Mouse (Mus musculus) liver, embryonic 11.5 days (tissue): ENCODE measurements around the gene Mapk1ip1. TPM values are rescaled to one million over a fixed set of nuclear protein-coding genes. Genes with fewer than 3 reads are reported as not detected.
A peak's percentile ranks its signal among the peaks of the same experiment; 100 is the strongest.

ENCODE experiments used
- ATAC-seq: fragments of 200-750 bp; cut with Nextera tagmentation; replicated peaks from 2 replicates; pipeline ENCODE4 v1.8.0; 2017; ENCODE audit warnings: moderate number of reproducible peaks, mild to moderate bottlenecking, moderate TSS enrichment, moderate library complexity; ENCODE audit not compliant: low FRiP score
- DNase-seq: peaks from one replicate; pipeline ENCODE4 v3.0.0-alpha.2; 2017; ENCODE audit warnings: low spot score
- H3K27ac ChIP-seq: fragments of 300-500 bp; sonication (generic); 2 replicates; pipeline ENCODE4 v1.5.1; 2014; ENCODE audit warnings: mild to moderate bottlenecking, low read depth, low read length, control low read depth
- H3K27me3 ChIP-seq: fragments of 300-500 bp; sonication (generic); replicated peaks from 2 replicates; pipeline ENCODE4 v1.6.1; 2014; ENCODE audit warnings: low read length, mixed read lengths; ENCODE audit not compliant: control insufficient read depth, insufficient read depth
- H3K36me3 ChIP-seq: fragments of 300-500 bp; sonication (generic); 2 replicates; pipeline ENCODE4 v1.6.1; 2014; ENCODE audit warnings: mild to moderate bottlenecking, low read length, moderate library complexity, mixed read lengths; ENCODE audit not compliant: control insufficient read depth, insufficient read depth
- H3K4me1 ChIP-seq: fragments of 300-500 bp; sonication (generic); replicated peaks from 2 replicates; pipeline ENCODE4 v1.6.1; 2014; ENCODE audit warnings: low read length, mixed read lengths; ENCODE audit not compliant: control insufficient read depth, insufficient read depth
- H3K4me2 ChIP-seq: fragments of 300-500 bp; sonication (generic); 2 replicates; pipeline ENCODE4 v1.6.1; 2014; ENCODE audit warnings: mild to moderate bottlenecking, control low read depth, moderate library complexity
- H3K4me3 ChIP-seq: fragments of 300-500 bp; sonication (generic); 2 replicates; pipeline ENCODE4 v1.5.1; 2014; ENCODE audit warnings: low read depth, low read length, control low read depth
- H3K9ac ChIP-seq: fragments of 300-500 bp; sonication (generic); 2 replicates; pipeline ENCODE4 v1.6.1; 2014; ENCODE audit warnings: low read depth, low read length, control low read depth
- H3K9me3 ChIP-seq: fragments of 300-500 bp; sonication (generic); 2 replicates; pipeline ENCODE4 v1.6.1; 2016; ENCODE audit warnings: low read length, inconsistent platforms, mixed read lengths; ENCODE audit not compliant: control insufficient read depth
- WGBS: fragments of 180-500 bp; shearing (Covaris S2); extraction: QIAGEN DNeasy Blood & Tissue Kit; methylation state at CpG from one replicate; pipeline ENCODE4 v1.1.7; 2014; 5-methylcytosine and 5-hydroxymethylcytosine counted together
- polyA plus RNA-seq: library from polyadenylated mRNA; unstranded; fragments of >200 nt; fragmentation: Nextera tagmentation; extraction: Ambion mirVana; gene quantifications from 2 replicates; pipeline ENCODE4 v1.2.1, GENCODE M21; 2014

The Mapk1ip1 gene
- polyA plus RNA-seq, result 6.6 and 7.4 TPM in 2 replicates

GRCm38 (mm10) chr7:138845544-138846391 is at the start of gene Mapk1ip1, which contains the start of gene Ppp2r2d:
TSS of gene Mapk1ip1 (minus strand) at chr7:138846273.
TSS of gene Ppp2r2d (plus strand) at chr7:138846079.
- ATAC-seq, result peak; percentile 93
- no peaks in the 10 kb centered on the region for H3K27me3 ChIP-seq
- peak within 1 kb of the TSS; percentile 95 for H3K27ac ChIP-seq
- no peaks in the 10 kb centered on the region for H3K9me3 ChIP-seq
- peak; percentile 96 for DNase-seq
- H3K9ac ChIP-seq, result peak within 1 kb of the TSS; percentile 97
- H3K4me1 ChIP-seq, result peaks cover 18% of the 10 kb centered on the region
- H3K36me3 ChIP-seq, result no peaks in the 10 kb centered on the region; the same call in 1 of the 2 replicates
- H3K4me3 ChIP-seq, result peak within 1 kb of the TSS; percentile 99
- under 1% methylated on average over 50 of the region's 51 CpGs for WGBS
- H3K4me2 ChIP-seq, result peak within 1 kb of the TSS; percentile 95

DNA sequence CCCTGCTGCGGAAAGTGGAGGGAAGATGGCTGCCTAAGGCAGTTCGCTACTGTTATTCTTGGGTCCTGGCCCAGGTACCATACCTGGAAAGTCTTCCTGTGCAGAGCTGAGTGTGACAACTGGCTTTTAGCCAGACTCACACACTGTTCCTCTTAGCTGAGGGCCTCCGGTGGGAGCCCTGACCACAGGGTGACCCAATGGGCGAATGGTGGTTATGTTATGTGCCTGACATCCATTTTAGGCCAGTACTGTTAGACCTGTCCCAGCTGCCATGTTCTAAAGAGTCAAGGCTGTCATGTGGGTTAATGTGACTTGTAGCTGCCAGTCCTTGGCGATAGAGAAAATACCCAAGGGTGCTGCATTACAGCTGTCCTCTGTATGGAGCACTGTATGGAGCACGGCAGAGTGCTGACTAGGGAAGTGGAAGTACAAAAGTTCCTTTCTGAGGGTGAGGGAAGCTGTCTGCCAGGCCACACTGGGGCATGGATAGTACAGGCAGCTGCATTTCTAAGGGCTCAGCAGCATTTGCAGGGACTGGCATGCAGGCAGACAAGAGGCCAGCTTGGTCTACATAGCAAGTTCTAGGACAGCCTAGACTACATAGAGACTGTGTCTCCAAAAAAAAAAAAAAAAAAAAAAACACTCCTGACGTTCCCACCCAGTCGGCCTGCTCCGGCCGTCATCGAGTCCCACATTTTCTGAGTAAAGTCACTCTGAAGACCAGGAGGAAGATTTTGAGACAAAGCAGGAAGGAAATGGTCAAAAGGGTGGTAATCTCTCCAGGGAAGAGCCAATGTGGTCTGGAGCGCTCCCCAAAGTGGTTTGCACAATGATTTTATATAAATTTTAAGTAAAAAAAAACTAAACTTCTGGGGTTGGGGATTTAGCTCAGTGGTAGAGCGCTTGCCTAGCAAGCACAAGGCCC is 39.6 kb upstream of the Mapk1ip1 start:
- Histone ChIP-seq H3K9me3 (no peaks in the 10 kb centered on the region), H3K9ac (no peak overlapping the region), H3K27me3 (no peaks in the 10 kb centered on the region), H3K36me3 (peaks cover 6% of the 10 kb centered on the region; the same call in 1 of the 2 replicates), H3K4me2 (no peak overlapping the region), H3K4me1 (no peaks in the 10 kb centered on the region), H3K4me3 (no peak overlapping the region), H3K27ac (no peak overlapping the region)
- whole genome bisulfite sequencing, result 84% methylated on average over 12 of the region's 13 CpGs
- no peak for DNase-seq
- peak; percentile 53; the same call in 1 of the 2 replicates for ATAC-seq

- Histone ChIP-seq H3K27ac (no peak overlapping the region), H3K9me3 (no peaks in the 10 kb centered on the region), H3K36me3 (peaks cover 16% of the 10 kb centered on the region), H3K9ac (no peak overlapping the region), H3K27me3 (no peaks in the 10 kb centered on the region), H3K4me2 (no peak overlapping the region), H3K4me3 (no peak overlapping the region), H3K4me1 (no peaks in the 10 kb centered on the region)
- WGBS, result 92% methylated on average over 3 of the region's 3 CpGs
- DNase-seq (no peak), ATAC-seq (no peak)
These were observed 37.7 kb upstream of the Mapk1ip1 start for GRCm38 (mm10) chr7:138883724-138884123.

GRCm38 (mm10) chr7:138875031-138875430 is 29.0 kb upstream of the Mapk1ip1 start:
- no peak overlapping the region for H3K27ac ChIP-seq
- no peaks in the 10 kb centered on the region for H3K4me1 ChIP-seq
- 88% methylated on average over 3 of the region's 3 CpGs for WGBS
- H3K27me3 ChIP-seq, result no peaks in the 10 kb centered on the region
- no peak overlapping the region for H3K4me2 ChIP-seq
- DNase-seq (no peak), ATAC-seq (no peak)
- peaks cover 49% of the 10 kb centered on the region for H3K36me3 ChIP-seq
- H3K9me3 ChIP-seq, result no peaks in the 10 kb centered on the region
- H3K9ac ChIP-seq, result no peak overlapping the region
- H3K4me3 ChIP-seq, result no peak overlapping the region

DNA sequence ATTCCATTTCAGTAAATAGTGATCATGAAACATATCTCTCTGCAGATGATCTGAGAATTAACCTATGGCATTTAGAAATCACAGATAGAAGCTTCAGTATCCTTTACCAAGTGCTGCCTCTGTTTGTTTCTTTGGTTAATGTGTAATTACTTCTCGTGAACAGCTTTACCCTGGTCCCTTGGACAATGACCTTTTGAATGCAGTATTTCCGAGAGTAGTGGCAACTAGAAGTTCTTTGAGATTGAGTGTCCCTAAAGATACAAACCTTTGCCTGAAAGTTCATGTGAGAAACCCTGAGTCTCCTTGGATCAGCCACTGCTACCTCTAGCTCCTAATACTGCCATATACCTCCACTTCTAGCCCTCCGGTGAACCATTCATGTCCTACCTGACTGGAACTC is 26.9 kb upstream of the Mapk1ip1 start:
- Histone ChIP-seq H3K4me2 (no peak overlapping the region; the same call in 1 of the 2 replicates), H3K36me3 (peaks cover 44% of the 10 kb centered on the region), H3K9me3 (no peaks in the 10 kb centered on the region), H3K4me3 (no peak overlapping the region), H3K27ac (no peak overlapping the region), H3K27me3 (no peaks in the 10 kb centered on the region), H3K9ac (no peak overlapping the region), H3K4me1 (no peaks in the 10 kb centered on the region)
- no peak for DNase-seq
- no peak for ATAC-seq
- 86% methylated on average over 3 of the region's 3 CpGs for WGBS

GRCm38 (mm10) chr7:138868316-138868715 is 22.2 kb upstream of the Mapk1ip1 start:
- WGBS, result 95% methylated on average over 4 of the region's 4 CpGs
- no peak for DNase-seq
- H3K9ac ChIP-seq, result no peak overlapping the region
- H3K27ac ChIP-seq, result no peak overlapping the region
- no peak overlapping the region for H3K4me2 ChIP-seq
- no peaks in the 10 kb centered on the region for H3K9me3 ChIP-seq
- no peaks in the 10 kb centered on the region for H3K4me1 ChIP-seq
- no peak overlapping the region for H3K4me3 ChIP-seq
- no peaks in the 10 kb centered on the region for H3K27me3 ChIP-seq
- no peak for ATAC-seq
- peaks cover 14% of the 10 kb centered on the region for H3K36me3 ChIP-seq

GRCm38 (mm10) chr7:138867286-138867685 is 21.2 kb upstream of the Mapk1ip1 start:
- Histone ChIP-seq H3K4me2 (no peak overlapping the region), H3K9ac (no peak overlapping the region), H3K27ac (no peak overlapping the region), H3K36me3 (peaks cover 14% of the 10 kb centered on the region), H3K27me3 (no peaks in the 10 kb centered on the region), H3K4me3 (no peak overlapping the region), H3K9me3 (no peaks in the 10 kb centered on the region), H3K4me1 (no peaks in the 10 kb centered on the region)
- DNase-seq (no peak), ATAC-seq (0 out of 2 replicates have a peak, but pooled peaks have one; percentile 31)
- WGBS, result 72% methylated on average over 6 of the region's 6 CpGs

DNA sequence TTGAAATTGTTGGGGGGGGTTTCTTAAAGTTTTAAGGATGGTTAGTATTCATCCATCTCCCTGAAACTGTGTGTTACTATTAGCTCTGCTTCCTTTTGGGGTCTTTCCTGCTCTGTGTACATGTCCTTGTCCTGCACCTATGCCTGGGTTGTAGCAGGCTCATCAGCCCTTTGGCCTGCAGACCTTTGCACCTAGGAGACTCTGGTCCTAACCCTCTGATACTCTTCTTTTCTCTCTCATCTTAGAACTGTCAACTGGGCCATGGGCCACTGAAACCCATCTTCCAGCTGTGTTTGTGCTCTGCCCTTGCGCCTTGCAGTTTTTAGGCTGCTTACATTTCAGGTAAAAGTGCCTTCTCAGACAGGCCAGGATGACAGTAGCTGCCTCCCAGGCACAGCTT is 18.7 kb upstream of the Mapk1ip1 start:
- H3K9me3 ChIP-seq, result no peaks in the 10 kb centered on the region
- peaks cover 7% of the 10 kb centered on the region for H3K36me3 ChIP-seq
- no peak overlapping the region for H3K27ac ChIP-seq
- ATAC-seq, result no peak
- 86% methylated on average over 1 of the region's 1 CpGs for WGBS
- DNase-seq, result no peak
- H3K9ac ChIP-seq, result no peak overlapping the region
- no peak overlapping the region for H3K4me3 ChIP-seq
- H3K27me3 ChIP-seq, result no peaks in the 10 kb centered on the region
- H3K4me2 ChIP-seq, result no peak overlapping the region
- H3K4me1 ChIP-seq, result no peaks in the 10 kb centered on the region
